Mouse (Mus musculus): Measurements from ENCODE around the gene Glipr1. TPM values are rescaled to one million over a fixed set of nuclear protein-coding genes. Genes with fewer than 3 reads are reported as not detected.
"Not testable (repeated sequence)": the region's sequence is repeated elsewhere in the genome, so short reads cannot be mapped to it uniquely, and the experiment has no call there.

The Glipr1 gene
- 2.5 and 3.3 TPM in 2 replicates for polyA plus RNA-seq (2015; fragmentation: Nextera tagmentation; extraction: Ambion mirVana)

GRCm38 (mm10) chr10:112002544-112003215 lies at the start of gene Glipr1:
Gene Glipr1 (minus strand): TSS chr10:112002631.
- no peak for ATAC-seq (replicated peaks; ENCODE audit: extremely low read depth, insufficient read depth, low FRiP score)
- H3K4me3 ChIP-seq (ENCODE audit: low read length) = no peak within 1 kb of the TSS
- H3K4me2 ChIP-seq (ENCODE audit: low read depth, low read length) = no peak within 1 kb of the TSS
- H3K4me1 ChIP-seq (ENCODE audit: control insufficient read depth, insufficient read depth, low read length) = 0 out of 2 replicates have a peak, but pooled peaks cover 2% of the 10 kb centered on the region
- WGBS = 28% methylated on average over 9 of the region's 9 CpGs
- H3K27ac ChIP-seq (ENCODE audit: low read length) = no peak within 1 kb of the TSS
- H3K9me3 ChIP-seq (replicated peaks; ENCODE audit: control insufficient read depth, low read length) = no peaks in the 10 kb centered on the region
- H3K36me3 ChIP-seq (ENCODE audit: control insufficient read depth, insufficient read depth) = no peaks in the 10 kb centered on the region
- no peak within 1 kb of the TSS for H3K9ac ChIP-seq (ENCODE audit: low read length)
- no peaks in the 10 kb centered on the region for H3K27me3 ChIP-seq (ENCODE audit: control insufficient read depth, insufficient read depth, low read length)

- not testable (repeated sequence) for H3K4me1 ChIP-seq (ENCODE audit: control insufficient read depth, insufficient read depth, low read length); H3K4me2 ChIP-seq (ENCODE audit: low read depth, low read length); H3K27me3 ChIP-seq (ENCODE audit: control insufficient read depth, insufficient read depth, low read length); H3K9me3 ChIP-seq (replicated peaks; ENCODE audit: control insufficient read depth, low read length); H3K27ac ChIP-seq (ENCODE audit: low read length); H3K9ac ChIP-seq (ENCODE audit: low read length); H3K4me3 ChIP-seq (ENCODE audit: low read length); ATAC-seq (replicated peaks; ENCODE audit: extremely low read depth, insufficient read depth, low FRiP score); H3K36me3 ChIP-seq (ENCODE audit: control insufficient read depth, insufficient read depth)
- WGBS = 65% methylated on average over 2 of the region's 2 CpGs
Measured at GRCm38 (mm10) chr10:112051956-112052355, 49.5 kb upstream of the Glipr1 start.

- H3K4me1 ChIP-seq (ENCODE audit: control insufficient read depth, insufficient read depth, low read length) = no peaks in the 10 kb centered on the region
- no peak overlapping the region for H3K4me2 ChIP-seq (ENCODE audit: low read depth, low read length)
- H3K27me3 ChIP-seq (ENCODE audit: control insufficient read depth, insufficient read depth, low read length) = no peaks in the 10 kb centered on the region
- H3K36me3 ChIP-seq (ENCODE audit: control insufficient read depth, insufficient read depth) = no peaks in the 10 kb centered on the region
- no peak overlapping the region for H3K9ac ChIP-seq (ENCODE audit: low read length)
- H3K9me3 ChIP-seq (replicated peaks; ENCODE audit: control insufficient read depth, low read length) = no peaks in the 10 kb centered on the region
- no peak overlapping the region for H3K4me3 ChIP-seq (ENCODE audit: low read length)
- ATAC-seq (replicated peaks; ENCODE audit: extremely low read depth, insufficient read depth, low FRiP score) = no peak
- no peak overlapping the region for H3K27ac ChIP-seq (ENCODE audit: low read length)
Measured at GRCm38 (mm10) chr10:112051220-112051619, 48.8 kb upstream of the Glipr1 start.

GRCm38 (mm10) chr10:112044283-112044682 lies 41.9 kb upstream of the Glipr1 start:
- H3K4me3 ChIP-seq (ENCODE audit: low read length); H3K36me3 ChIP-seq (ENCODE audit: control insufficient read depth, insufficient read depth); H3K4me2 ChIP-seq (ENCODE audit: low read depth, low read length); H3K9ac ChIP-seq (ENCODE audit: low read length); H3K27me3 ChIP-seq (ENCODE audit: control insufficient read depth, insufficient read depth, low read length); H3K9me3 ChIP-seq (replicated peaks; ENCODE audit: control insufficient read depth, low read length); H3K4me1 ChIP-seq (ENCODE audit: control insufficient read depth, insufficient read depth, low read length); H3K27ac ChIP-seq (ENCODE audit: low read length): not testable (repeated sequence)
- WGBS = 41% methylated on average over 14 of the region's 14 CpGs
- peak; percentile 23; the same call in 1 of the 2 replicates for ATAC-seq (replicated peaks; ENCODE audit: extremely low read depth, insufficient read depth, low FRiP score)

GRCm38 (mm10) chr10:112043523-112043922 lies 41.1 kb upstream of the Glipr1 start:
- H3K4me3 ChIP-seq (ENCODE audit: low read length); H3K36me3 ChIP-seq (ENCODE audit: control insufficient read depth, insufficient read depth); ATAC-seq (replicated peaks; ENCODE audit: extremely low read depth, insufficient read depth, low FRiP score); H3K9me3 ChIP-seq (replicated peaks; ENCODE audit: control insufficient read depth, low read length); H3K4me1 ChIP-seq (ENCODE audit: control insufficient read depth, insufficient read depth, low read length); H3K4me2 ChIP-seq (ENCODE audit: low read depth, low read length); H3K27me3 ChIP-seq (ENCODE audit: control insufficient read depth, insufficient read depth, low read length); H3K27ac ChIP-seq (ENCODE audit: low read length); H3K9ac ChIP-seq (ENCODE audit: low read length): not testable (repeated sequence)
- 69% methylated on average over 9 of the region's 9 CpGs for WGBS

GRCm38 (mm10) chr10:112028689-112029088 lies 26.3 kb upstream of the Glipr1 start:
- H3K27me3 ChIP-seq (ENCODE audit: control insufficient read depth, insufficient read depth, low read length); H3K4me2 ChIP-seq (ENCODE audit: low read depth, low read length); H3K27ac ChIP-seq (ENCODE audit: low read length); H3K9me3 ChIP-seq (replicated peaks; ENCODE audit: control insufficient read depth, low read length); ATAC-seq (replicated peaks; ENCODE audit: extremely low read depth, insufficient read depth, low FRiP score); H3K36me3 ChIP-seq (ENCODE audit: control insufficient read depth, insufficient read depth); H3K9ac ChIP-seq (ENCODE audit: low read length); H3K4me1 ChIP-seq (ENCODE audit: control insufficient read depth, insufficient read depth, low read length); H3K4me3 ChIP-seq (ENCODE audit: low read length): not testable (repeated sequence)
- 68% methylated on average over 3 of the region's 3 CpGs for WGBS

GRCm38 (mm10) chr10:112023585-112023984 lies 21.2 kb upstream of the Glipr1 start:
- Histone ChIP-seq H3K4me1 (ENCODE audit: control insufficient read depth, insufficient read depth, low read length) (no peaks in the 10 kb centered on the region), H3K36me3 (ENCODE audit: control insufficient read depth, insufficient read depth) (no peaks in the 10 kb centered on the region), H3K4me3 (ENCODE audit: low read length) (no peak overlapping the region), H3K27ac (ENCODE audit: low read length) (no peak overlapping the region), H3K9ac (ENCODE audit: low read length) (no peak overlapping the region), H3K27me3 (ENCODE audit: control insufficient read depth, insufficient read depth, low read length) (no peaks in the 10 kb centered on the region), H3K9me3 (replicated peaks; ENCODE audit: control insufficient read depth, low read length) (no peaks in the 10 kb centered on the region), H3K4me2 (ENCODE audit: low read depth, low read length) (no peak overlapping the region)
- ATAC-seq (replicated peaks; ENCODE audit: extremely low read depth, insufficient read depth, low FRiP score) = no peak
- WGBS = 59% methylated on average over 2 of the region's 2 CpGs

- H3K9ac ChIP-seq (ENCODE audit: low read length); H3K9me3 ChIP-seq (replicated peaks; ENCODE audit: control insufficient read depth, low read length); ATAC-seq (replicated peaks; ENCODE audit: extremely low read depth, insufficient read depth, low FRiP score); H3K4me2 ChIP-seq (ENCODE audit: low read depth, low read length); H3K4me3 ChIP-seq (ENCODE audit: low read length); H3K4me1 ChIP-seq (ENCODE audit: control insufficient read depth, insufficient read depth, low read length); H3K36me3 ChIP-seq (ENCODE audit: control insufficient read depth, insufficient read depth); H3K27ac ChIP-seq (ENCODE audit: low read length); H3K27me3 ChIP-seq (ENCODE audit: control insufficient read depth, insufficient read depth, low read length): not testable (repeated sequence)
- WGBS = 65% methylated on average over 1 of the region's 1 CpGs
Measured at GRCm38 (mm10) chr10:112009511-112009910, 7.1 kb upstream of the Glipr1 start.

- Histone ChIP-seq H3K27me3 (ENCODE audit: control insufficient read depth, insufficient read depth, low read length) (no peaks in the 10 kb centered on the region), H3K9me3 (replicated peaks; ENCODE audit: control insufficient read depth, low read length) (no peaks in the 10 kb centered on the region), H3K4me1 (ENCODE audit: control insufficient read depth, insufficient read depth, low read length) (0 out of 2 replicates have a peak, but pooled peaks cover 2% of the 10 kb centered on the region), H3K4me3 (ENCODE audit: low read length) (no peak overlapping the region), H3K27ac (ENCODE audit: low read length) (no peak overlapping the region), H3K4me2 (ENCODE audit: low read depth, low read length) (no peak overlapping the region), H3K36me3 (ENCODE audit: control insufficient read depth, insufficient read depth) (no peaks in the 10 kb centered on the region), H3K9ac (ENCODE audit: low read length) (no peak overlapping the region)
- no peak for ATAC-seq (replicated peaks; ENCODE audit: extremely low read depth, insufficient read depth, low FRiP score)
- 70% methylated on average over 9 of the region's 9 CpGs for WGBS
Measured at GRCm38 (mm10) chr10:112001756-112002520, 493 bp downstream of the Glipr1 start.
